Mouse (Mus musculus): ENCODE data around the gene Gmds. TPM values are rescaled to one million over a fixed set of nuclear protein-coding genes. Genes with fewer than 3 reads are reported as not detected.

Gene Gmds
- polyA plus RNA-seq, 1 experiment from 2014 or later = 37.2 TPM

GRCm38 (mm10) chr13:31874427-31874826, 464.1 kb downstream of the Gmds start:
- ATAC-seq (ENCODE audit: low FRiP score, low read depth) = no peak
- Histone ChIP-seq H3K27ac (replicated peaks) (no peak overlapping the region), H3K27me3 (no peaks in the 10 kb centered on the region), H3K9me3 (no peaks in the 10 kb centered on the region), H3K4me3 (no peak overlapping the region), H3K36me3 (no peaks in the 10 kb centered on the region), H3K9ac (no peak overlapping the region), H3K4me1 (replicated peaks) (no peaks in the 10 kb centered on the region), H3K4me2 (no peak overlapping the region)
- 59% methylated on average over 3 of the region's 3 CpGs for WGBS

GRCm38 (mm10) chr13:31873269-31873668, 465.3 kb downstream of the Gmds start:
- Histone ChIP-seq H3K9ac (no peak overlapping the region), H3K27ac (replicated peaks) (no peak overlapping the region), H3K4me2 (no peak overlapping the region), H3K4me3 (no peak overlapping the region), H3K4me1 (replicated peaks) (no peaks in the 10 kb centered on the region), H3K36me3 (no peaks in the 10 kb centered on the region), H3K27me3 (no peaks in the 10 kb centered on the region), H3K9me3 (no peaks in the 10 kb centered on the region)
- no peak for ATAC-seq (ENCODE audit: low FRiP score, low read depth)
- 92% methylated on average over 1 of the region's 1 CpGs for WGBS

- H3K27me3 ChIP-seq = no peaks in the 10 kb centered on the region
- no peaks in the 10 kb centered on the region for H3K36me3 ChIP-seq
- no peak overlapping the region for H3K27ac ChIP-seq (replicated peaks)
- no peak overlapping the region for H3K9ac ChIP-seq
- 85% methylated on average over 5 of the region's 5 CpGs for WGBS
- H3K9me3 ChIP-seq = no peaks in the 10 kb centered on the region
- no peak overlapping the region for H3K4me2 ChIP-seq
- no peak overlapping the region for H3K4me3 ChIP-seq
- no peaks in the 10 kb centered on the region for H3K4me1 ChIP-seq (replicated peaks)
- no peak for ATAC-seq (ENCODE audit: low FRiP score, low read depth)
Observed at GRCm38 (mm10) chr13:31864786-31865185, 473.8 kb downstream of the Gmds start.

- no peak overlapping the region for H3K4me2 ChIP-seq
- no peak for ATAC-seq (ENCODE audit: low FRiP score, low read depth)
- H3K27ac ChIP-seq (replicated peaks) = no peak overlapping the region
- H3K4me3 ChIP-seq = no peak overlapping the region
- no peaks in the 10 kb centered on the region for H3K27me3 ChIP-seq
- no peaks in the 10 kb centered on the region for H3K9me3 ChIP-seq
- H3K36me3 ChIP-seq = no peaks in the 10 kb centered on the region
- no peak overlapping the region for H3K9ac ChIP-seq
- WGBS = 80% methylated on average over 9 of the region's 9 CpGs
- no peaks in the 10 kb centered on the region for H3K4me1 ChIP-seq (replicated peaks)
Observed at GRCm38 (mm10) chr13:31863461-31863860, 475.1 kb downstream of the Gmds start.

GRCm38 (mm10) chr13:31860200-31860599, 478.3 kb downstream of the Gmds start:
- Histone ChIP-seq H3K4me2 (no peak overlapping the region), H3K27me3 (no peaks in the 10 kb centered on the region), H3K36me3 (no peaks in the 10 kb centered on the region), H3K27ac (replicated peaks) (no peak overlapping the region), H3K9me3 (no peaks in the 10 kb centered on the region), H3K4me1 (replicated peaks) (no peaks in the 10 kb centered on the region), H3K9ac (no peak overlapping the region), H3K4me3 (no peak overlapping the region)
- no peak for ATAC-seq (ENCODE audit: low FRiP score, low read depth)
- WGBS = 95% methylated on average over 5 of the region's 5 CpGs

- 0 out of 2 replicates have a peak, but pooled peaks have one; percentile 42 for ATAC-seq (ENCODE audit: low FRiP score, low read depth)
- 83% methylated on average over 4 of the region's 4 CpGs for WGBS
Observed at GRCm38 (mm10) chr13:31854000-31854399, 484.5 kb downstream of the Gmds start.

GRCm38 (mm10) chr13:31853564-31853963, 485.0 kb downstream of the Gmds start:
- H3K9ac ChIP-seq = no peak overlapping the region
- 63% methylated on average over 2 of the region's 2 CpGs for WGBS
- H3K27me3 ChIP-seq = no peaks in the 10 kb centered on the region
- H3K9me3 ChIP-seq = no peaks in the 10 kb centered on the region
- no peak overlapping the region for H3K4me2 ChIP-seq
- ATAC-seq (ENCODE audit: low FRiP score, low read depth) = peak; percentile 42; the same call in 1 of the 2 replicates
- no peaks in the 10 kb centered on the region for H3K4me1 ChIP-seq (replicated peaks)
- H3K36me3 ChIP-seq = no peaks in the 10 kb centered on the region
- no peak overlapping the region for H3K4me3 ChIP-seq
- no peak overlapping the region for H3K27ac ChIP-seq (replicated peaks)

More at GRCm38 (mm10) chr13:31854000-31854399, 484.5 kb downstream of the Gmds start:
- H3K4me2 ChIP-seq = no peak overlapping the region
- H3K27ac ChIP-seq (replicated peaks) = no peak overlapping the region
- no peaks in the 10 kb centered on the region for H3K27me3 ChIP-seq
- H3K9me3 ChIP-seq = no peaks in the 10 kb centered on the region
- no peaks in the 10 kb centered on the region for H3K36me3 ChIP-seq
- H3K9ac ChIP-seq = no peak overlapping the region
- H3K4me3 ChIP-seq = no peak overlapping the region
- no peaks in the 10 kb centered on the region for H3K4me1 ChIP-seq (replicated peaks)

GRCm38 (mm10) chr13:31849258-31849971, 489.1 kb downstream of the Gmds start:
- Histone ChIP-seq H3K9ac (no peak overlapping the region), H3K4me1 (replicated peaks) (no peaks in the 10 kb centered on the region), H3K4me3 (no peak overlapping the region), H3K36me3 (no peaks in the 10 kb centered on the region), H3K9me3 (no peaks in the 10 kb centered on the region), H3K4me2 (no peak overlapping the region), H3K27ac (replicated peaks) (no peak overlapping the region), H3K27me3 (no peaks in the 10 kb centered on the region)
- WGBS = 47% methylated on average over 5 of the region's 5 CpGs
- no peak for ATAC-seq (ENCODE audit: low FRiP score, low read depth)

- H3K36me3 ChIP-seq = no peaks in the 10 kb centered on the region
- ATAC-seq (ENCODE audit: low FRiP score, low read depth) = no peak
- no peaks in the 10 kb centered on the region for H3K9me3 ChIP-seq
- H3K27ac ChIP-seq (replicated peaks) = no peak overlapping the region
- H3K4me2 ChIP-seq = no peak overlapping the region
- WGBS = 90% methylated on average over 4 of the region's 4 CpGs
- no peaks in the 10 kb centered on the region for H3K4me1 ChIP-seq (replicated peaks)
- no peaks in the 10 kb centered on the region for H3K27me3 ChIP-seq
- H3K9ac ChIP-seq = no peak overlapping the region
- H3K4me3 ChIP-seq = no peak overlapping the region
Observed at GRCm38 (mm10) chr13:31835802-31836201, 502.7 kb downstream of the Gmds start.

GRCm38 (mm10) chr13:31830332-31830731, 508.2 kb downstream of the Gmds start:
- no peaks in the 10 kb centered on the region for H3K36me3 ChIP-seq
- no peak overlapping the region for H3K4me3 ChIP-seq
- H3K27me3 ChIP-seq = no peaks in the 10 kb centered on the region
- 70% methylated on average over 9 of the region's 9 CpGs for WGBS
- ATAC-seq (ENCODE audit: low FRiP score, low read depth) = no peak
- no peaks in the 10 kb centered on the region for H3K9me3 ChIP-seq
- no peaks in the 10 kb centered on the region for H3K4me1 ChIP-seq (replicated peaks)
- no peak overlapping the region for H3K27ac ChIP-seq (replicated peaks)
- H3K9ac ChIP-seq = no peak overlapping the region
- no peak overlapping the region for H3K4me2 ChIP-seq

GRCm38 (mm10) chr13:31828446-31828845, 510.1 kb downstream of the Gmds start:
- no peak overlapping the region for H3K27ac ChIP-seq (replicated peaks)
- no peak overlapping the region for H3K4me2 ChIP-seq
- no peak for ATAC-seq (ENCODE audit: low FRiP score, low read depth)
- H3K4me3 ChIP-seq = no peak overlapping the region
- 92% methylated on average over 4 of the region's 4 CpGs for WGBS
- no peaks in the 10 kb centered on the region for H3K9me3 ChIP-seq
- 0 out of 2 replicates have a peak, but pooled peaks cover 5% of the 10 kb centered on the region for H3K27me3 ChIP-seq
- no peaks in the 10 kb centered on the region for H3K36me3 ChIP-seq
- no peaks in the 10 kb centered on the region for H3K4me1 ChIP-seq (replicated peaks)
- H3K9ac ChIP-seq = no peak overlapping the region

- ATAC-seq (ENCODE audit: low FRiP score, low read depth) = no peak
- H3K9me3 ChIP-seq = no peaks in the 10 kb centered on the region
Observed at GRCm38 (mm10) chr13:31827820-31828332, 510.7 kb downstream of the Gmds start.

More at GRCm38 (mm10) chr13:31827820-31828332, 510.7 kb downstream of the Gmds start:
- no peak overlapping the region for H3K4me2 ChIP-seq
- H3K27ac ChIP-seq (replicated peaks) = no peak overlapping the region
- H3K36me3 ChIP-seq = no peaks in the 10 kb centered on the region
- WGBS = 61% methylated on average over 3 of the region's 3 CpGs
- no peak overlapping the region for H3K9ac ChIP-seq
- H3K27me3 ChIP-seq = 0 out of 2 replicates have a peak, but pooled peaks cover 5% of the 10 kb centered on the region
- H3K4me3 ChIP-seq = no peak overlapping the region
- H3K4me1 ChIP-seq (replicated peaks) = no peaks in the 10 kb centered on the region

Data from hindbrain, embryonic 15.5 days (tissue).